Mouse (Mus musculus) limb, embryonic 11.5 days (tissue): Measurements from ENCODE around the gene Pnlip. TPM values are rescaled to one million over a fixed set of nuclear protein-coding genes. Genes with fewer than 3 reads are reported as not detected.

ENCODE experiments used
- ATAC-seq: fragments of 200-750 bp; cut with Nextera tagmentation; 2 replicates; pipeline ENCODE4 v1.8.0; 2017; ENCODE audit warnings: low read depth; ENCODE audit not compliant: insufficient number of reproducible peaks, low FRiP score, low TSS enrichment
- DNase-seq: peaks from one replicate; pipeline ENCODE4 v3.0.0-alpha.2; 2015; ENCODE audit warnings: low spot score
- H3K27ac ChIP-seq: fragments of 300-500 bp; sonication (generic); replicated peaks from 2 replicates; pipeline ENCODE4 v1.5.1; 2014; ENCODE audit warnings: low read depth, mild to moderate bottlenecking, low read length
- H3K27me3 ChIP-seq: fragments of 300-500 bp; sonication (generic); 2 replicates; pipeline ENCODE4 v1.6.1; 2014; ENCODE audit warnings: mild to moderate bottlenecking, low read length, mixed read lengths; ENCODE audit not compliant: control insufficient read depth, insufficient read depth
- H3K36me3 ChIP-seq: fragments of 300-500 bp; sonication (generic); 2 replicates; pipeline ENCODE4 v1.6.1; 2014; ENCODE audit warnings: mild to moderate bottlenecking, low read length, moderate library complexity, mixed read lengths; ENCODE audit not compliant: control insufficient read depth, insufficient read depth
- H3K4me1 ChIP-seq: fragments of 300-500 bp; sonication (generic); 2 replicates; pipeline ENCODE4 v1.6.1; 2014; ENCODE audit warnings: low read length, mixed read lengths; ENCODE audit not compliant: control insufficient read depth, insufficient read depth
- H3K4me2 ChIP-seq: fragments of 300-500 bp; sonication (generic); 2 replicates; pipeline ENCODE4 v1.6.1; 2014; ENCODE audit warnings: low read depth, mild to moderate bottlenecking, moderate library complexity; ENCODE audit not compliant: severe bottlenecking
- H3K4me3 ChIP-seq: fragments of 300-500 bp; sonication (generic); 2 replicates; pipeline ENCODE4 v1.5.1; 2014; ENCODE audit warnings: low read depth, low read length
- H3K9ac ChIP-seq: fragments of 300-500 bp; sonication (generic); 2 replicates; pipeline ENCODE4 v1.6.1; 2014; ENCODE audit warnings: mild to moderate bottlenecking, low read length
- H3K9me3 ChIP-seq: fragments of 300-500 bp; sonication (generic); 2 replicates; pipeline ENCODE4 v1.6.1; 2016; ENCODE audit warnings: low read length; ENCODE audit not compliant: control insufficient read depth
- WGBS: fragments of 180-500 bp; shearing (Covaris S2); extraction: QIAGEN DNeasy Blood & Tissue Kit; methylation state at CpG from one replicate; pipeline ENCODE4 v1.1.7; 2014; 5-methylcytosine and 5-hydroxymethylcytosine counted together
- polyA plus RNA-seq: library from polyadenylated mRNA; unstranded; fragments of >200 nt; fragmentation: Nextera tagmentation; extraction: Ambion mirVana; gene quantifications from 2 replicates; pipeline ENCODE4 v1.2.1, GENCODE M21; 2014

The Pnlip gene
- polyA plus RNA-seq, 1 experiment from 2014 or later: not detected

- 50% methylated on average over 22 of the region's 22 CpGs for WGBS
- ATAC-seq (no peak), DNase-seq (peak; percentile 43)
- H3K9me3 ChIP-seq: no peaks in the 10 kb centered on the region
- H3K4me1 ChIP-seq: no peaks in the 10 kb centered on the region
- no peak overlapping the region for H3K4me3 ChIP-seq
- H3K27ac ChIP-seq: 0 out of 2 replicates have a peak overlapping the region, but pooled peaks have one; percentile 8
- H3K36me3 ChIP-seq: no peaks in the 10 kb centered on the region
- H3K9ac ChIP-seq: no peak overlapping the region; the same call in 1 of the 2 replicates
- no peaks in the 10 kb centered on the region for H3K27me3 ChIP-seq
- no peak overlapping the region for H3K4me2 ChIP-seq
Measured at GRCm38 (mm10) chr19:58627406-58628337, 24.6 kb upstream of the Pnlip start.

GRCm38 (mm10) chr19:58629351-58629773, 22.9 kb upstream of the Pnlip start:
- H3K4me1 ChIP-seq: no peaks in the 10 kb centered on the region
- H3K4me2 ChIP-seq: no peak overlapping the region
- no peak overlapping the region for H3K27ac ChIP-seq
- no peaks in the 10 kb centered on the region for H3K9me3 ChIP-seq
- no peaks in the 10 kb centered on the region for H3K36me3 ChIP-seq
- 89% methylated on average over 3 of the region's 3 CpGs for WGBS
- ATAC-seq (no peak), DNase-seq (no peak)
- H3K4me3 ChIP-seq: no peak overlapping the region
- H3K27me3 ChIP-seq: no peaks in the 10 kb centered on the region
- no peak overlapping the region for H3K9ac ChIP-seq

- H3K27ac ChIP-seq: no peak overlapping the region
- ATAC-seq (no peak), DNase-seq (no peak)
- no peak overlapping the region for H3K4me3 ChIP-seq
- H3K9me3 ChIP-seq: no peaks in the 10 kb centered on the region
- H3K4me1 ChIP-seq: no peaks in the 10 kb centered on the region
- H3K9ac ChIP-seq: no peak overlapping the region
- H3K4me2 ChIP-seq: no peak overlapping the region
- no peaks in the 10 kb centered on the region for H3K27me3 ChIP-seq
- 84% methylated on average over 5 of the region's 5 CpGs for WGBS
- H3K36me3 ChIP-seq: no peaks in the 10 kb centered on the region
Measured at GRCm38 (mm10) chr19:58650036-58650435, 2.3 kb upstream of the Pnlip start.

GRCm38 (mm10) chr19:58662098-58662497, 9.8 kb downstream of the Pnlip start:
- no peak overlapping the region for H3K4me2 ChIP-seq
- no peaks in the 10 kb centered on the region for H3K36me3 ChIP-seq
- H3K9ac ChIP-seq: no peak overlapping the region
- H3K4me1 ChIP-seq: no peaks in the 10 kb centered on the region
- DNase-seq: no peak
- H3K27ac ChIP-seq: no peak overlapping the region
- no peaks in the 10 kb centered on the region for H3K9me3 ChIP-seq
- no peak overlapping the region for H3K4me3 ChIP-seq
- ATAC-seq: no peak
- 61% methylated on average over 4 of the region's 4 CpGs for WGBS
- no peaks in the 10 kb centered on the region for H3K27me3 ChIP-seq

- H3K9me3 ChIP-seq: no peaks in the 10 kb centered on the region
- H3K9ac ChIP-seq: no peak overlapping the region
- H3K4me2 ChIP-seq: no peak overlapping the region
- no peak overlapping the region for H3K4me3 ChIP-seq
- WGBS: 73% methylated on average over 2 of the region's 2 CpGs
- no peak for ATAC-seq
- H3K27me3 ChIP-seq: no peaks in the 10 kb centered on the region
- H3K36me3 ChIP-seq: no peaks in the 10 kb centered on the region
- DNase-seq: no peak
- H3K27ac ChIP-seq: no peak overlapping the region
- H3K4me1 ChIP-seq: no peaks in the 10 kb centered on the region
Measured at GRCm38 (mm10) chr19:58663317-58663716, 11.0 kb downstream of the Pnlip start.

- Histone ChIP-seq H3K4me1 (no peaks in the 10 kb centered on the region), H3K27me3 (no peaks in the 10 kb centered on the region), H3K36me3 (no peaks in the 10 kb centered on the region), H3K9ac (no peak overlapping the region), H3K9me3 (no peaks in the 10 kb centered on the region), H3K27ac (no peak overlapping the region), H3K4me2 (no peak overlapping the region), H3K4me3 (no peak overlapping the region)
- 86% methylated on average over 5 of the region's 5 CpGs for WGBS
- ATAC-seq (no peak), DNase-seq (no peak)
Measured at GRCm38 (mm10) chr19:58664901-58665300, 12.6 kb downstream of the Pnlip start.

- DNase-seq: no peak
- WGBS: 68% methylated on average over 2 of the region's 2 CpGs
- Histone ChIP-seq H3K4me2 (no peak overlapping the region), H3K27me3 (no peaks in the 10 kb centered on the region), H3K4me1 (no peaks in the 10 kb centered on the region), H3K9me3 (no peaks in the 10 kb centered on the region), H3K27ac (no peak overlapping the region), H3K9ac (no peak overlapping the region), H3K36me3 (no peaks in the 10 kb centered on the region), H3K4me3 (no peak overlapping the region)
- no peak for ATAC-seq
Measured at GRCm38 (mm10) chr19:58674644-58675043, 22.3 kb downstream of the Pnlip start.

- DNase-seq: no peak
- H3K36me3 ChIP-seq: no peaks in the 10 kb centered on the region
- no peak for ATAC-seq
- H3K9me3 ChIP-seq: no peaks in the 10 kb centered on the region
- no peaks in the 10 kb centered on the region for H3K27me3 ChIP-seq
- no peak overlapping the region for H3K9ac ChIP-seq
- no peak overlapping the region for H3K27ac ChIP-seq
- H3K4me1 ChIP-seq: no peaks in the 10 kb centered on the region
- H3K4me2 ChIP-seq: no peak overlapping the region
- WGBS: 39% methylated on average over 8 of the region's 8 CpGs
- no peak overlapping the region for H3K4me3 ChIP-seq
Measured at GRCm38 (mm10) chr19:58677117-58677516, 24.8 kb downstream of the Pnlip start.
